Mouse (Mus musculus) gastrocnemius, adult 2 months (tissue): ENCODE measurements around the gene Kcnj10. TPM values are rescaled to one million over a fixed set of nuclear protein-coding genes. Genes with fewer than 3 reads are reported as not detected.

ENCODE experiments used
- DNase-seq: peaks from one replicate; pipeline ENCODE4 v3.0.0; 2022
- H3K27ac ChIP-seq: fragments of 200-600 bp; 2 replicates; pipeline ENCODE4 v1.8.1; 2022; ENCODE audit warnings: mild to moderate bottlenecking
- H3K4me3 ChIP-seq: fragments of 200-600 bp; 2 replicates; pipeline ENCODE4 v1.8.1; 2022; ENCODE audit warnings: mild to moderate bottlenecking, moderate library complexity
- CTCF ChIP-seq: fragments of 200-600 bp; IDR thresholded peaks from 2 replicates; pipeline ENCODE4 v1.8.1; 2022; ENCODE audit warnings: antibody characterized with exemption, mild to moderate bottlenecking, moderate library complexity
- intact Hi-C: fragments of 180-260 bp; cut with DNase I; formaldehyde crosslinking; loops from one replicate; pipeline ENCODE4 v1.15.1; 2025
- total RNA-seq, 2 experiments: library from RNA; stranded (reverse); gene quantifications; 2 replicates each; pipeline ENCODE4 v1.2.3; 2021

The Kcnj10 gene
- total RNA-seq, 2 experiments from 2014 or later, result 0.06 TPM; not detected in 1

GRCm38 (mm10) chr1:172408996-172409395, 68.0 kb downstream of the Kcnj10 start:
- no peak for DNase-seq
- peak; percentile 99 for TF ChIP-seq CTCF
- Histone ChIP-seq H3K4me3 (no peak overlapping the region), H3K27ac (no peak overlapping the region; the same call in 1 of the 2 replicates)
- intact Hi-C loops, result loop anchor here (5.0 kb wide), 1 partner anchor 223 kb away; the partner anchor contains the start of gene Dusp23

- H3K27ac ChIP-seq, result peak overlapping the region; percentile 4; the same call in 1 of the 2 replicates
- DNase-seq, result no peak
- no peak overlapping the region for H3K4me3 ChIP-seq
- intact Hi-C loops, result loop anchor here (5.0 kb wide), 1 partner anchor 223 kb away; the partner anchor contains the start of gene Dusp23
- TF ChIP-seq CTCF, result no peak
Observed at GRCm38 (mm10) chr1:172409431-172409830, 68.4 kb downstream of the Kcnj10 start.

GRCm38 (mm10) chr1:172410806-172411205, 69.8 kb downstream of the Kcnj10 start:
- no peak overlapping the region for H3K4me3 ChIP-seq
- intact Hi-C loops, result loop anchor here (5.0 kb wide), 1 partner anchor 986 kb away; no protein-coding TSS in a partner anchor
- DNase-seq, result peak; percentile 65
- TF ChIP-seq CTCF, result peak; percentile 85
- H3K27ac ChIP-seq, result no peak overlapping the region

- peak; percentile 94; the same call in 1 of the 2 replicates for TF ChIP-seq CTCF
- peak; percentile 76 for DNase-seq
- intact Hi-C loops, result loop anchor here (1.0 to 5.0 kb wide), 2 partner anchors 78 to 985 kb away; no protein-coding TSS in a partner anchor
- Histone ChIP-seq H3K27ac (no peak overlapping the region), H3K4me3 (no peak overlapping the region)
Observed at GRCm38 (mm10) chr1:172412204-172412603, 71.2 kb downstream of the Kcnj10 start.

- Histone ChIP-seq H3K4me3 (no peak overlapping the region), H3K27ac (no peak overlapping the region)
- intact Hi-C loops, result loop anchor here (5.0 kb wide), 1 partner anchor 984 kb away; no protein-coding TSS in a partner anchor
- no peak for TF ChIP-seq CTCF
- no peak for DNase-seq
Observed at GRCm38 (mm10) chr1:172413491-172414230, 72.7 kb downstream of the Kcnj10 start.

- Histone ChIP-seq H3K27ac (no peak overlapping the region), H3K4me3 (no peak overlapping the region)
- intact Hi-C loops, result loop anchor here (5.0 kb wide), 1 partner anchor 983 kb away; no protein-coding TSS in a partner anchor
- no peak for DNase-seq
- TF ChIP-seq CTCF, result no peak
Observed at GRCm38 (mm10) chr1:172414231-172414585, 73.2 kb downstream of the Kcnj10 start.

GRCm38 (mm10) chr1:172415061-172415460, 74.1 kb downstream of the Kcnj10 start:
- intact Hi-C loops, result no loop called here
- no peak for TF ChIP-seq CTCF

GRCm38 (mm10) chr1:172418173-172418572, 77.2 kb downstream of the Kcnj10 start:
- no peak for TF ChIP-seq CTCF
- no peak for DNase-seq
- H3K27ac ChIP-seq, result no peak overlapping the region
- intact Hi-C loops, result no loop called here
- H3K4me3 ChIP-seq, result no peak overlapping the region

More at GRCm38 (mm10) chr1:172415061-172415460, 74.1 kb downstream of the Kcnj10 start:
- H3K27ac ChIP-seq, result no peak overlapping the region
- no peak for DNase-seq
- no peak overlapping the region for H3K4me3 ChIP-seq

- no peak for TF ChIP-seq CTCF
- H3K27ac ChIP-seq, result no peak overlapping the region
- no peak for DNase-seq
- no peak overlapping the region for H3K4me3 ChIP-seq
- intact Hi-C loops, result no loop called here
Observed at GRCm38 (mm10) chr1:172418642-172419041, 77.6 kb downstream of the Kcnj10 start.

- no peak for TF ChIP-seq CTCF
- H3K4me3 ChIP-seq, result no peak overlapping the region
- intact Hi-C loops, result no loop called here
- no peak for DNase-seq
- no peak overlapping the region for H3K27ac ChIP-seq
Observed at GRCm38 (mm10) chr1:172420181-172420580, 79.2 kb downstream of the Kcnj10 start.

GRCm38 (mm10) chr1:172423393-172423792, 82.4 kb downstream of the Kcnj10 start:
- H3K27ac ChIP-seq, result no peak overlapping the region
- intact Hi-C loops, result no loop called here
- TF ChIP-seq CTCF, result no peak
- no peak for DNase-seq
- H3K4me3 ChIP-seq, result no peak overlapping the region

Other genes with a start within 250 kb of the Kcnj10 start
- 10 to 100 TPM; 62.9 to 80.8 TPM for gene Pex19, start 214.5 kb upstream of the Kcnj10 start, total RNA-seq
- 100 to 1,000 TPM; 158 to 193 TPM for gene Dcaf8, start 193.1 kb upstream of the Kcnj10 start, total RNA-seq
- gene Pea15a, start 134.4 kb upstream of the Kcnj10 start, total RNA-seq, result 10 to 100 TPM; 19.5 to 35.2 TPM
- gene Casq1, start 121.3 kb upstream of the Kcnj10 start, total RNA-seq, result 1,000 to 10,000 TPM; 2,819 to 3,581 TPM
- gene Atp1a4, start 82.8 kb upstream of the Kcnj10 start, total RNA-seq, result under 1 TPM; 0.20 to 0.43 TPM
- 1 to 10 TPM; 7.4 to 8.3 TPM for gene Igsf8, start 79.6 kb upstream of the Kcnj10 start, total RNA-seq
- 1,000 to 10,000 TPM in 1 of 2 experiments, 100 to 1,000 TPM in 1; 838 to 1,060 TPM for gene Atp1a2, start 43.1 kb upstream of the Kcnj10 start, total RNA-seq
- not detected for gene Kcnj9, start 11.9 kb upstream of the Kcnj10 start, total RNA-seq
- 1 to 10 TPM; 3.8 to 3.9 TPM for gene Pigm, start 35.3 kb downstream of the Kcnj10 start, total RNA-seq
- gene Slamf9, start 134.1 kb downstream of the Kcnj10 start, total RNA-seq, result under 1 TPM in 1 of 2 experiments, not detected in 1; 0.22 TPM
- gene Igsf9, start 140.6 kb downstream of the Kcnj10 start, total RNA-seq, result under 1 TPM in 1 of 2 experiments, not detected in 1; 0.67 TPM
- gene Tagln2, start 158.8 kb downstream of the Kcnj10 start, total RNA-seq, result 10 to 100 TPM; 16.4 to 23.4 TPM
- not detected for gene Cfap45, start 179.6 kb downstream of the Kcnj10 start, total RNA-seq
- gene Vsig8, start 214.7 kb downstream of the Kcnj10 start, total RNA-seq, result not detected
- gene Slamf8, start 249.4 kb downstream of the Kcnj10 start, total RNA-seq, result under 1 TPM in 1 of 2 experiments, not detected in 1; 0.14 TPM